Mouse (Mus musculus) mature B cell (primary cell): ENCODE measurements around the gene Steap4.
"Not testable (repeated sequence)": the region's sequence is repeated elsewhere in the genome, so short reads cannot be mapped to it uniquely, and the experiment has no call there.

Source experiments
- in situ Hi-C: fragments of 300-500 bp; cut with MboI; formaldehyde crosslinking; loops from 2 replicates; pipeline ENCODE4 v1.14.3; 2019

The Steap4 gene

GRCm38 (mm10) chr5:7960176-7960575 is at the start of gene Steap4:
Gene Steap4 (plus strand): TSS chr5:7960457.
- in situ Hi-C loops = no loop called here

GRCm38 (mm10) chr5:7911975-7912374 is 48.3 kb upstream of the Steap4 start:
- in situ Hi-C loops = no loop called here

- in situ Hi-C loops = no loop called here
Measured at GRCm38 (mm10) chr5:7917501-7918295, 42.6 kb upstream of the Steap4 start.

GRCm38 (mm10) chr5:7918296-7918579 is 42.0 kb upstream of the Steap4 start:
- in situ Hi-C loops = no loop called here

GRCm38 (mm10) chr5:7919681-7920080 is 40.6 kb upstream of the Steap4 start:
- in situ Hi-C loops = no loop called here

- in situ Hi-C loops = no loop called here
Measured at GRCm38 (mm10) chr5:7922751-7923150, 37.5 kb upstream of the Steap4 start.

GRCm38 (mm10) chr5:7923666-7924065 is 36.6 kb upstream of the Steap4 start:
- in situ Hi-C loops = no loop called here

- in situ Hi-C loops = no loop called here
Measured at GRCm38 (mm10) chr5:7932234-7933221, 27.7 kb upstream of the Steap4 start.

GRCm38 (mm10) chr5:7933495-7933894 is 26.8 kb upstream of the Steap4 start:
- in situ Hi-C loops = not testable (repeated sequence)

- in situ Hi-C loops = no loop called here
Measured at GRCm38 (mm10) chr5:7933933-7934675, 26.2 kb upstream of the Steap4 start.

- in situ Hi-C loops = no loop called here
Measured at GRCm38 (mm10) chr5:7954838-7955237, 5.4 kb upstream of the Steap4 start.

- in situ Hi-C loops = no loop called here
Measured at GRCm38 (mm10) chr5:7955371-7955966, 4.8 kb upstream of the Steap4 start.

- in situ Hi-C loops = no loop called here
Measured at GRCm38 (mm10) chr5:7958061-7958460, 2.2 kb upstream of the Steap4 start.

GRCm38 (mm10) chr5:7959286-7959685 is 971 bp upstream of the Steap4 start:
- in situ Hi-C loops = no loop called here

- in situ Hi-C loops = no loop called here
Measured at GRCm38 (mm10) chr5:7961113-7961512, 856 bp downstream of the Steap4 start.

GRCm38 (mm10) chr5:7965281-7965680 is 5.0 kb downstream of the Steap4 start:
- in situ Hi-C loops = no loop called here

GRCm38 (mm10) chr5:7968152-7968551 is 7.9 kb downstream of the Steap4 start:
- in situ Hi-C loops = no loop called here

GRCm38 (mm10) chr5:7972266-7972665 is 12.0 kb downstream of the Steap4 start:
- in situ Hi-C loops = no loop called here

GRCm38 (mm10) chr5:7974522-7975197 is 14.4 kb downstream of the Steap4 start:
- in situ Hi-C loops = no loop called here

GRCm38 (mm10) chr5:7980586-7980985 is 20.3 kb downstream of the Steap4 start:
- in situ Hi-C loops = no loop called here

- in situ Hi-C loops = no loop called here
Measured at GRCm38 (mm10) chr5:7987962-7988361, 27.7 kb downstream of the Steap4 start.
